Mouse (Mus musculus): ENCODE data around the gene Slc25a38. TPM values are rescaled to one million over a fixed set of nuclear protein-coding genes. Genes with fewer than 3 reads are reported as not detected.

Slc25a38 gene
- polyA plus RNA-seq, 1 experiment from 2014 or later, result 29.8 TPM

GRCm38 (mm10) chr9:120151152-120151551 lies 41.0 kb downstream of the Slc25a38 start:
- Histone ChIP-seq H3K4me2 (ENCODE audit: low read depth, low read length) (no peak overlapping the region), H3K27ac (ENCODE audit: low read length) (no peak overlapping the region), H3K4me1 (replicated peaks; ENCODE audit: control insufficient read depth, insufficient read depth, low read length) (no peaks in the 10 kb centered on the region), H3K36me3 (ENCODE audit: control insufficient read depth, insufficient read depth, low read length) (no peaks in the 10 kb centered on the region), H3K9me3 (ENCODE audit: control insufficient read depth, low read length) (no peaks in the 10 kb centered on the region), H3K4me3 (ENCODE audit: low read length) (no peak overlapping the region), H3K27me3 (ENCODE audit: control insufficient read depth, insufficient read depth, low read depth, low read length) (no peaks in the 10 kb centered on the region; the same call in 1 of the 2 replicates), H3K9ac (ENCODE audit: low read length) (no peak overlapping the region)
- 63% methylated on average over 5 of the region's 5 CpGs for WGBS
- ATAC-seq (ENCODE audit: low read depth), result no peak

GRCm38 (mm10) chr9:120151906-120152399 lies 41.8 kb downstream of the Slc25a38 start:
- H3K4me1 ChIP-seq (replicated peaks; ENCODE audit: control insufficient read depth, insufficient read depth, low read length), result no peaks in the 10 kb centered on the region
- whole genome bisulfite sequencing, result 69% methylated on average over 12 of the region's 12 CpGs
- H3K36me3 ChIP-seq (ENCODE audit: control insufficient read depth, insufficient read depth, low read length), result no peaks in the 10 kb centered on the region
- no peak overlapping the region for H3K27ac ChIP-seq (ENCODE audit: low read length)
- no peaks in the 10 kb centered on the region; the same call in 1 of the 2 replicates for H3K27me3 ChIP-seq (ENCODE audit: control insufficient read depth, insufficient read depth, low read depth, low read length)
- no peak overlapping the region for H3K9ac ChIP-seq (ENCODE audit: low read length)
- H3K4me3 ChIP-seq (ENCODE audit: low read length), result no peak overlapping the region
- no peak overlapping the region for H3K4me2 ChIP-seq (ENCODE audit: low read depth, low read length)
- ATAC-seq (ENCODE audit: low read depth), result no peak
- H3K9me3 ChIP-seq (ENCODE audit: control insufficient read depth, low read length), result no peaks in the 10 kb centered on the region

GRCm38 (mm10) chr9:120158047-120158446 lies 47.9 kb downstream of the Slc25a38 start:
- Histone ChIP-seq H3K4me2 (ENCODE audit: low read depth, low read length) (no peak overlapping the region), H3K4me3 (ENCODE audit: low read length) (no peak overlapping the region), H3K27ac (ENCODE audit: low read length) (no peak overlapping the region), H3K4me1 (replicated peaks; ENCODE audit: control insufficient read depth, insufficient read depth, low read length) (no peaks in the 10 kb centered on the region), H3K9me3 (ENCODE audit: control insufficient read depth, low read length) (no peaks in the 10 kb centered on the region), H3K36me3 (ENCODE audit: control insufficient read depth, insufficient read depth, low read length) (no peaks in the 10 kb centered on the region), H3K9ac (ENCODE audit: low read length) (no peak overlapping the region), H3K27me3 (ENCODE audit: control insufficient read depth, insufficient read depth, low read depth, low read length) (no peaks in the 10 kb centered on the region)
- no peak for ATAC-seq (ENCODE audit: low read depth)
- 30% methylated on average over 4 of the region's 4 CpGs for WGBS

- no peak overlapping the region for H3K27ac ChIP-seq (ENCODE audit: low read length)
- 85% methylated on average over 16 of the region's 16 CpGs for WGBS
- H3K9me3 ChIP-seq (ENCODE audit: control insufficient read depth, low read length), result no peaks in the 10 kb centered on the region
- no peak overlapping the region for H3K9ac ChIP-seq (ENCODE audit: low read length)
- H3K36me3 ChIP-seq (ENCODE audit: control insufficient read depth, insufficient read depth, low read length), result no peaks in the 10 kb centered on the region
- no peaks in the 10 kb centered on the region for H3K4me1 ChIP-seq (replicated peaks; ENCODE audit: control insufficient read depth, insufficient read depth, low read length)
- no peak overlapping the region for H3K4me2 ChIP-seq (ENCODE audit: low read depth, low read length)
- H3K4me3 ChIP-seq (ENCODE audit: low read length), result no peak overlapping the region
- H3K27me3 ChIP-seq (ENCODE audit: control insufficient read depth, insufficient read depth, low read depth, low read length), result no peaks in the 10 kb centered on the region
- ATAC-seq (ENCODE audit: low read depth), result no peak
Observed at GRCm38 (mm10) chr9:120163862-120164261, 53.7 kb downstream of the Slc25a38 start.

- Histone ChIP-seq H3K4me1 (replicated peaks; ENCODE audit: control insufficient read depth, insufficient read depth, low read length) (no peaks in the 10 kb centered on the region), H3K9ac (ENCODE audit: low read length) (no peak overlapping the region), H3K27ac (ENCODE audit: low read length) (no peak overlapping the region), H3K27me3 (ENCODE audit: control insufficient read depth, insufficient read depth, low read depth, low read length) (no peaks in the 10 kb centered on the region), H3K9me3 (ENCODE audit: control insufficient read depth, low read length) (0 out of 2 replicates have a peak, but pooled peaks cover 2% of the 10 kb centered on the region), H3K4me2 (ENCODE audit: low read depth, low read length) (no peak overlapping the region), H3K36me3 (ENCODE audit: control insufficient read depth, insufficient read depth, low read length) (no peaks in the 10 kb centered on the region), H3K4me3 (ENCODE audit: low read length) (no peak overlapping the region)
- 54% methylated on average over 11 of the region's 11 CpGs for WGBS
- no peak for ATAC-seq (ENCODE audit: low read depth)
Observed at GRCm38 (mm10) chr9:120167826-120168225, 57.7 kb downstream of the Slc25a38 start.

- H3K4me3 ChIP-seq (ENCODE audit: low read length), result no peak overlapping the region
- no peak overlapping the region for H3K27ac ChIP-seq (ENCODE audit: low read length)
- 0 out of 2 replicates have a peak, but pooled peaks cover 2% of the 10 kb centered on the region for H3K9me3 ChIP-seq (ENCODE audit: control insufficient read depth, low read length)
- no peaks in the 10 kb centered on the region for H3K36me3 ChIP-seq (ENCODE audit: control insufficient read depth, insufficient read depth, low read length)
- H3K4me2 ChIP-seq (ENCODE audit: low read depth, low read length), result no peak overlapping the region
- H3K27me3 ChIP-seq (ENCODE audit: control insufficient read depth, insufficient read depth, low read depth, low read length), result no peaks in the 10 kb centered on the region
- ATAC-seq (ENCODE audit: low read depth), result no peak
- H3K4me1 ChIP-seq (replicated peaks; ENCODE audit: control insufficient read depth, insufficient read depth, low read length), result no peaks in the 10 kb centered on the region
- 35% methylated on average over 5 of the region's 5 CpGs for WGBS
- H3K9ac ChIP-seq (ENCODE audit: low read length), result no peak overlapping the region
Observed at GRCm38 (mm10) chr9:120171295-120171694, 61.1 kb downstream of the Slc25a38 start.

Other genes starting within 250 kb of the Slc25a38 start
- gene Wdr48, start 215.5 kb upstream of the Slc25a38 start, polyA plus RNA-seq (2015; fragmentation: Nextera tagmentation; extraction: Ambion mirVana), result 50.9 and 53.4 TPM in 2 replicates
- 29.8 and 35.7 TPM in 2 replicates for gene Gorasp1, start 172.8 kb upstream of the Slc25a38 start, polyA plus RNA-seq (2015; fragmentation: Nextera tagmentation; extraction: Ambion mirVana)
- gene Ttc21a, start 172.8 kb upstream of the Slc25a38 start, polyA plus RNA-seq (2015; fragmentation: Nextera tagmentation; extraction: Ambion mirVana), result 1.3 and 2.1 TPM in 2 replicates
- 9.6 and 9.8 TPM in 2 replicates for gene Csrnp1, start 125.7 kb upstream of the Slc25a38 start, polyA plus RNA-seq (2015; fragmentation: Nextera tagmentation; extraction: Ambion mirVana)
- gene Xirp1, start 86.8 kb upstream of the Slc25a38 start, polyA plus RNA-seq (2015; fragmentation: Nextera tagmentation; extraction: Ambion mirVana), result 1.3 and 1.6 TPM in 2 replicates
- 8.9 and 9.2 TPM in 2 replicates for gene Cx3cr1, start 40.5 kb upstream of the Slc25a38 start, polyA plus RNA-seq (2015; fragmentation: Nextera tagmentation; extraction: Ambion mirVana)
- gene Ccr8, start 18.3 kb upstream of the Slc25a38 start, polyA plus RNA-seq (2015; fragmentation: Nextera tagmentation; extraction: Ambion mirVana), result 0.38 and 0.72 TPM in 2 replicates
- gene Rpsa, start 17.3 kb downstream of the Slc25a38 start, polyA plus RNA-seq (2015; fragmentation: Nextera tagmentation; extraction: Ambion mirVana), result 1,386 and 1,480 TPM in 2 replicates
- not detected in 2 replicates for gene Mobp, start 39.3 kb downstream of the Slc25a38 start, polyA plus RNA-seq (2015; fragmentation: Nextera tagmentation; extraction: Ambion mirVana)
- 0.24 and 0.29 TPM in 2 replicates for gene Myrip, start 191.1 kb downstream of the Slc25a38 start, polyA plus RNA-seq (2015; fragmentation: Nextera tagmentation; extraction: Ambion mirVana)